Comparison of ENCODE assay signal across 10 mouse cellular contexts in the genomic region with DNA sequence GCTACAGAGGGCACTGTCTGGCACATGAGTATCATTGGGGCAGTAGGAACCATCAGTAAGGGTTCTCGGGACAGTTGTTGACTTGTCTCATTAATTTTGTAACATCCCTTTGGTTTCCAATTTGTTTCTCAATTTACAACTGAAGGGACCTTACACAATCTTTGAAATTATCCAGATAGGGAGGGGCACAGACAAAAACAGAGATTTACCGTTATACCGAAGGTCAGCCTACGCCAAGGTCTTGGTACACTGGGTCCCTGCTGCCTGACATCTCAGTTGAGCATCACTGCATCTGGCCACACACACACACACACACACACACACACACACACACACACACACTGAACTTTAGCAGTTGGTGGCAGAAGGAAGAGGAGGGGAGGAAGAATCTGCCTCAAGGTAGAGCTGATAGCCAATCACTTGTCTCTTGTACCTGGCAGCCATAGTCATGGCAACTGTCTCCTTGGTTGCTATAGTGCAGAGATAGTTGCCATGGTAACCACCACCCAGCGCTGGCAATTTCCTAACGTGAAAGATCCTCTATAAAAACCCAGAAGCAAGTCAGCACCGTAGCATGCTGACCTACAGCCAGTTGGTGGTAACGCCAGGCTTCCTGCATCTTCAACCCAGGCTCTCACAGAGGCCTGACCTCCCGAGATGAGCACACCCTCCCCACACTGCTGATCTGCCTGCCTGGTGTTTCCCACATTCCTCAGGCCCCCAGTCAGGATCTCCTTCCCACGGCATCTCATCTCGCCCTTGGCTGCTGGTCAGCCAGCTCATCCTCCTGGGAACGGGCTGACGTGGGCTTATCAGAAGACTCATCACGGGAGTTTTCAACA. TPM values are rescaled to one million over a fixed set of nuclear protein-coding genes. Genes with fewer than 3 reads are reported as not detected.
DNase-seq lines count a peak whose midpoint lies in the region; ATAC-seq and TF ChIP-seq lines count a peak whose summit lies in the region.
"Had no signal": no experiment of that assay in that cellular context is flagged by ENCODE, and none has a peak within 500 bp of the region (broad histone marks: within the 10 kb centered on the region; RNA-seq: fewer than 3 reads in every experiment).

No protein-coding gene starts in this region.

- H3K4me3 ChIP-seq in myocyte: no peak overlapping the region
- H3K4me3 ChIP-seq: liver, embryonic 15.5 days had no signal

- H3K79me2 ChIP-seq in myocyte (ENCODE audit: control insufficient read depth, insufficient read depth): no peaks in the 10 kb centered on the region

- no peak overlapping the region for H3ac ChIP-seq in myocyte (ENCODE audit: control insufficient read depth, insufficient read length)

- ATAC-seq in cerebellum, adult (ENCODE audit: insufficient number of reproducible peaks, low FRiP score, low TSS enrichment): no peak

- H3K36me3 ChIP-seq in myocyte (ENCODE audit: control insufficient read depth, insufficient read depth): no peaks in the 10 kb centered on the region
- H3K36me3 ChIP-seq: liver, embryonic 15.5 days had no signal

- no peak for TF ChIP-seq POLR2A in myocyte (IDR thresholded peaks at IDR 0.05; ENCODE audit: insufficient read length, low read depth)

- no peaks in the 10 kb centered on the region for H3K27me3 ChIP-seq in myocyte (ENCODE audit: control insufficient read depth, insufficient read depth, insufficient read length)
- H3K27me3 ChIP-seq: CH12.LX; liver, embryonic 15.5 days had no signal

- peak; percentile 70 to 71 for DNase-seq in cerebellum, postnatal 10 days
- peak; percentile 20 for DNase-seq in thymus, postnatal 0 days (ENCODE audit: low spot score)
- no peak for DNase-seq in thymus, adult 18-20 months
- peak; percentile 65 for DNase-seq in gastrocnemius, postnatal 14 days
- peak; percentile 73 for DNase-seq in layer of hippocampus, adult 9-10 months (ENCODE audit: low spot score)
- no peak for DNase-seq in liver

- H3K4me2 ChIP-seq in myocyte (ENCODE audit: low read depth): peak overlapping the region; percentile 78
- H3K4me2 ChIP-seq: liver, embryonic 15.5 days had no signal

- intact Hi-C loops in gastrocnemius, postnatal 14 days (cut with DNase I; ENCODE audit: low total_unique reads): no loop called here

TF ChIP-seq in myocyte, 11 proteins besides CTCF, POLR2A, EP300 and RAD21:
- TF ChIP-seq TCF12 (IDR thresholded peaks at IDR 0.05; ENCODE audit: insufficient read depth, poor library complexity, severe bottlenecking) (no peak), MYOD1 (IDR thresholded peaks at IDR 0.05; ENCODE audit: control insufficient read depth in 1 of 3, insufficient read length in 2 of 3, low read depth in 2 of 3) (peak in 1 of 3 experiments; percentile 6)

RNA-seq across cellular contexts. Expression of gene H13, which starts 15.2 kb away (rescaled TPM):
- 196 and 200 TPM in 2 replicates for polyA plus RNA-seq in thymus, postnatal 0 days (2015; fragmentation: Nextera tagmentation; extraction: Ambion mirVana)
- 10 to 100 TPM; 45.8 to 49.1 TPM for total RNA-seq in gastrocnemius, postnatal 14 days (2021)
- polyA plus RNA-seq in myocyte (2012; fragmentation: generic; extraction: Trizol): 190 TPM

RNA-seq across cellular contexts. Expression of gene Rem1, which starts 27.3 kb away (rescaled TPM):
- 2.2 and 3.2 TPM in 2 replicates for polyA plus RNA-seq in thymus, postnatal 0 days (2015; fragmentation: Nextera tagmentation; extraction: Ambion mirVana)
- total RNA-seq in gastrocnemius, postnatal 14 days (2021): 1 to 10 TPM; 5.2 to 7.3 TPM
- polyA plus RNA-seq in myocyte (2012; fragmentation: generic; extraction: Trizol): 28.3 TPM

RNA-seq across cellular contexts. Expression of gene Defb25, which starts 31.2 kb away (rescaled TPM):
- 1.6 and 2.1 TPM in 2 replicates for polyA plus RNA-seq in thymus, postnatal 0 days (2015; fragmentation: Nextera tagmentation; extraction: Ambion mirVana)
- 1 to 10 TPM; 1.3 to 1.4 TPM for total RNA-seq in gastrocnemius, postnatal 14 days (2021)
- polyA plus RNA-seq in myocyte (2012; fragmentation: generic; extraction: Trizol): 8.8 TPM
- total RNA-seq: CH12.LX had no signal
- polyA plus RNA-seq: liver, embryonic 15.5 days had no signal

RNA-seq across cellular contexts. Expression of gene Mcts2, which starts 32.7 kb away (rescaled TPM):
- polyA plus RNA-seq in thymus, postnatal 0 days (2015; fragmentation: Nextera tagmentation; extraction: Ambion mirVana): 15.6 and 17.2 TPM in 2 replicates
- 10 to 100 TPM; 11.9 to 13.8 TPM for total RNA-seq in gastrocnemius, postnatal 14 days (2021)
- polyA plus RNA-seq in myocyte (2012; fragmentation: generic; extraction: Trizol): 27.0 TPM

RNA-seq across cellular contexts. Expression of gene Defb36, which starts 50.0 kb away (rescaled TPM):
- not detected in 2 replicates for polyA plus RNA-seq in thymus, postnatal 0 days (2015; fragmentation: Nextera tagmentation; extraction: Ambion mirVana)
- total RNA-seq in gastrocnemius, postnatal 14 days (2021): not detected
- not detected for polyA plus RNA-seq in myocyte (2012; fragmentation: generic; extraction: Trizol)
- total RNA-seq: CH12.LX had no signal
- polyA plus RNA-seq: liver, embryonic 15.5 days had no signal

Comparison
In these comparisons a context has a peak if more than half of its experiments do, and no peak if none do; other contexts are left out.
1. DNase-seq: peak in cerebellum, postnatal 10 days (2 of 2), thymus, postnatal 0 days (single experiment), gastrocnemius, postnatal 14 days (single experiment) and layer of hippocampus, adult 9-10 months (single experiment); none in thymus, adult 18-20 months (0 of 2) and liver (single experiment).